Mouse (Mus musculus) activated CD4-positive, CD25-positive, alpha-beta regulatory T cell (primary cell): ENCODE results near the gene Grhpr. TPM values are rescaled to one million over a fixed set of nuclear protein-coding genes. Genes with fewer than 3 reads are reported as not detected.

Experiments used
- polyA plus RNA-seq, 2 experiments: library from polyadenylated mRNA; unstranded; fragments of 100-300 nt; shearing (Covaris generic); gene quantifications; one replicate each; pipeline ENCODE4 v1.2.1; 2017

Gene Grhpr
- polyA plus RNA-seq: 10 to 100 TPM; 33.2 to 47.1 TPM

DNA sequence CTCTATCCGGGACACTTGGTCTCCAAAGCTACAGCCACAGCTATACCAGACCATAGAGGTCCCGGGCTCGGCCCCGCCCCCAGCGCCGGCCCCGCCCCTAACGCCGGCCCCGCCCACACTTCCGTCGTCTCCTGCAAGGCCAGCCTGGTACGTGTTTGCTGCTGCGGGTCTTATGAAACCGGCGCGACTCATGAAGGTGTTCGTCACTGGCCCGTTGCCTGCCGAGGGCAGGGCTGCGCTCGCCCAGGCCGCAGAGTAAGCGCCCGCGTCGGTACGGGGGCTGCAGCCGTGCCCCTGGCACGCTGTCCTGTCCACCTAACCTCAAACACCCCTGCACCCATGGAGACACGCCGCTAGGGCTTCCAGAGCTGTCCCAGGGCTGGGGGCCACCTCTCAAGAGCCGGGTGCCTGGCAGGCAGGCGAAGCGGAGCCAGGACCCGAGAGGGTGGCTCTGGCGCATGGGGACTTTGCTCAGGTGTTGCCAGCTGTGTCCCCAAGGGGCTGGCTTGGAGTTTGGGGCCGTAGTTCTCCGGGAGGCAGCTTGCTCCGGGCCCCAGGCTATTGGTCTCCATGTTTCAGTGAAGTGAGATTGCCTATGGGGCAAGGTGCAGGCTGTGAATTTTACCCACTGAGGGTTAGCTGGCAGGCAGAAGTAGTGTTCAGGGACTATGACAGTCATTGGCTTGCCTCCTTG lies at the start of gene Grhpr:
TSS of gene Grhpr (plus strand) at position 116 of the 694 bp plus-strand sequence.

GRCm38 (mm10) chr4:45012105-45012975 lies 31.1 kb downstream of the Grhpr start, which contains the start of gene Zbtb5:
Zbtb5 (minus strand) TSS chr4:45012412.

GRCm38 (mm10) chr4:45018452-45018980 lies 37.3 kb downstream of the Grhpr start, which contains the start of gene Polr1e:
Polr1e (plus strand) TSS chr4:45018583.

Other genes starting within 250 kb of the Grhpr start
- 10 to 100 TPM; 68.6 to 87.7 TPM for gene Zcchc7, start 225.5 kb upstream of the Grhpr start, polyA plus RNA-seq
- gene Zbtb5, start 31.0 kb downstream of the Grhpr start, polyA plus RNA-seq: 10 to 100 TPM; 10.6 to 13.3 TPM
- gene Polr1e, start 37.2 kb downstream of the Grhpr start, polyA plus RNA-seq: 10 to 100 TPM; 46.2 to 67.2 TPM
- gene Fbxo10, start 103.2 kb downstream of the Grhpr start, polyA plus RNA-seq: 1 to 10 TPM in 1 of 2 experiments, under 1 TPM in 1; 0.86 to 1.1 TPM
- gene Tomm5, start 126.7 kb downstream of the Grhpr start, polyA plus RNA-seq: 100 to 1,000 TPM; 168 to 174 TPM
- not detected for gene Frmpd1, start 203.5 kb downstream of the Grhpr start, polyA plus RNA-seq